Mouse (Mus musculus) MEL (cell line): ENCODE data around the gene Fam78b. TPM values are rescaled to one million over a fixed set of nuclear protein-coding genes. Genes with fewer than 3 reads are reported as not detected.

ENCODE experiments used
- DNase-seq: peaks from one replicate; pipeline ENCODE4 v3.0.0; 2011; ENCODE audit warnings: low read depth, low spot score
- H3K27ac ChIP-seq: 2 replicates; pipeline ENCODE4 v1.5.1; 2012; ENCODE audit warnings: low read depth, mild to moderate bottlenecking, control low read depth, low read length, moderate library complexity; ENCODE audit not compliant: control insufficient read depth
- H3K27me3 ChIP-seq, 2 experiments: fragments of 150-350 bp in 1 of 2; sonication (generic) in 1 of 2; 2 replicates each; pipeline ENCODE4 v1.6.1; 2012; ENCODE audit warnings: low read length in 2 of 2, mild to moderate bottlenecking in 2 of 2, improper control_type of control experiment in 1 of 2, moderate library complexity in 1 of 2; ENCODE audit not compliant: insufficient read depth in 2 of 2, control insufficient read depth in 1 of 2
- H3K36me3 ChIP-seq, 2 experiments: 2 replicates each; pipeline ENCODE4 v1.6.1; 2012 to 2014; ENCODE audit warnings: low read length in 2 of 2, improper control_type of control experiment in 1 of 2, inconsistent platforms in 1 of 2, mild to moderate bottlenecking in 1 of 2; ENCODE audit not compliant: insufficient read depth in 2 of 2, control insufficient read depth in 1 of 2
- H3K4me1 ChIP-seq, 2 experiments: fragments of 150-350 bp in 1 of 2; sonication (generic) in 1 of 2; 2 replicates each; pipeline ENCODE4 v1.6.1; 2012; ENCODE audit warnings: low read length in 2 of 2, improper control_type of control experiment in 1 of 2, mild to moderate bottlenecking in 1 of 2; ENCODE audit not compliant: insufficient read depth in 2 of 2, control insufficient read depth in 1 of 2
- H3K4me3 ChIP-seq, 2 experiments: fragments of 150-350 bp in 1 of 2; sonication (generic) in 1 of 2; 2 replicates each; pipeline ENCODE4 v1.5.1; 2012; ENCODE audit warnings: low read depth in 2 of 2, low read length in 2 of 2, mild to moderate bottlenecking in 2 of 2, moderate library complexity in 2 of 2, control low read depth in 1 of 2, improper control_type of control experiment in 1 of 2; ENCODE audit not compliant: control insufficient read depth in 1 of 2, insufficient read depth in 1 of 2
- H3K79me2 ChIP-seq: 2 replicates; pipeline ENCODE4 v1.6.1; 2012; ENCODE audit warnings: mild to moderate bottlenecking, low read length, moderate library complexity; ENCODE audit not compliant: control insufficient read depth, poor library complexity, insufficient read depth
- H3K9ac ChIP-seq: 2 replicates; pipeline ENCODE4 v1.6.1; 2012; ENCODE audit warnings: low read depth, mild to moderate bottlenecking, control low read depth, low read length, moderate library complexity; ENCODE audit not compliant: control insufficient read depth, poor library complexity, severe bottlenecking
- H3K9me3 ChIP-seq: fragments of 150-350 bp; sonication (generic); replicated peaks from 2 replicates; pipeline ENCODE4 v1.6.1; 2012; ENCODE audit warnings: mild to moderate bottlenecking, low read length, improper control_type of control experiment, moderate library complexity; ENCODE audit not compliant: insufficient read depth
- BHLHE40 ChIP-seq: IDR thresholded peaks from 2 replicates; pipeline ENCODE4 v1.6.1; 2012; ENCODE audit warnings: low read depth, mild to moderate bottlenecking, inconsistent platforms, low read length, improper control_type of control experiment, borderline replicate concordance
- CHD2 ChIP-seq: IDR thresholded peaks from 2 replicates; pipeline ENCODE4 v1.6.1; 2011; ENCODE audit warnings: low read length, improper control_type of control experiment
- CTCF ChIP-seq, 3 experiments: IDR thresholded peaks in 2 of 3; conservative IDR thresholded peaks in 1 of 3; 2 replicates each; pipeline ENCODE4 v1.5.1; 2011 to 2012; ENCODE audit warnings: low read length in 3 of 3, low read depth in 2 of 3, mild to moderate bottlenecking in 2 of 3, improper control_type of control experiment in 1 of 3, inconsistent platforms in 1 of 3, mixed read lengths in 1 of 3, moderate library complexity in 1 of 3; ENCODE audit not compliant: control insufficient read depth in 1 of 3, insufficient read depth in 1 of 3, poor library complexity in 1 of 3, severe bottlenecking in 1 of 3
- ELF1 ChIP-seq: IDR thresholded peaks from 2 replicates; pipeline ENCODE4 v1.6.1; 2014; ENCODE audit warnings: low read depth, mild to moderate bottlenecking, inconsistent platforms, low read length, improper control_type of control experiment, moderate library complexity
- GABPA ChIP-seq: IDR thresholded peaks from 2 replicates; pipeline ENCODE4 v1.6.1; 2012; ENCODE audit warnings: low read depth, mild to moderate bottlenecking, inconsistent platforms, low read length, improper control_type of control experiment, moderate library complexity
- MAFK ChIP-seq: IDR thresholded peaks from 2 replicates; pipeline ENCODE4 v1.6.1; 2011; ENCODE audit warnings: low read depth, mild to moderate bottlenecking, low read length, improper control_type of control experiment, borderline replicate concordance
- MAX ChIP-seq: IDR thresholded peaks from 2 replicates; pipeline ENCODE4 v1.6.1; 2011; ENCODE audit warnings: low read length, improper control_type of control experiment
- MAZ ChIP-seq: IDR thresholded peaks from 2 replicates; pipeline ENCODE4 v1.6.1; 2012; ENCODE audit warnings: low read depth, mild to moderate bottlenecking, inconsistent platforms, low read length, improper control_type of control experiment
- MEF2A ChIP-seq: IDR thresholded peaks from 2 replicates; pipeline ENCODE4 v1.6.1; 2014; ENCODE audit warnings: low read depth, mild to moderate bottlenecking, inconsistent platforms, low read length, improper control_type of control experiment; ENCODE audit not compliant: poor library complexity, insufficient replicate concordance, severe bottlenecking; ENCODE audit errors: extremely low read depth
- MYC ChIP-seq: IDR thresholded peaks from 2 replicates; pipeline ENCODE4 v1.6.1; 2011; ENCODE audit warnings: low read depth, mild to moderate bottlenecking, low read length, improper control_type of control experiment, moderate library complexity
- POLR2A ChIP-seq, 2 experiments: IDR thresholded peaks; 2 replicates each; pipeline ENCODE4 v1.6.1; 2011 to 2012; ENCODE audit warnings: low read length in 2 of 2, mild to moderate bottlenecking in 2 of 2, control low read depth in 1 of 2, improper control_type of control experiment in 1 of 2, low read depth in 1 of 2, moderate library complexity in 1 of 2; ENCODE audit not compliant: control insufficient read depth in 1 of 2, insufficient read depth in 1 of 2, poor library complexity in 1 of 2
- POLR2AphosphoS2 ChIP-seq: IDR thresholded peaks from 2 replicates; pipeline ENCODE4 v1.6.1; 2011; ENCODE audit warnings: low read length, improper control_type of control experiment
- RAD21 ChIP-seq: IDR thresholded peaks from 2 replicates; pipeline ENCODE4 v1.6.1; 2011; ENCODE audit warnings: mild to moderate bottlenecking, low read depth, low read length, improper control_type of control experiment
- SIN3A ChIP-seq: IDR thresholded peaks from 2 replicates; pipeline ENCODE4 v1.6.1; 2012; ENCODE audit warnings: low read length, improper control_type of control experiment, inconsistent platforms
- SMC3 ChIP-seq: IDR thresholded peaks from 2 replicates; pipeline ENCODE4 v1.6.1; 2011; ENCODE audit warnings: low read depth, low read length, improper control_type of control experiment
- USF2 ChIP-seq, 2 experiments: IDR thresholded peaks; 2 replicates each; pipeline ENCODE4 v1.6.1; 2011 to 2012; ENCODE audit warnings: improper control_type of control experiment in 2 of 2, low read length in 2 of 2, borderline replicate concordance in 1 of 2, inconsistent platforms in 1 of 2, low read depth in 1 of 2, mild to moderate bottlenecking in 1 of 2; ENCODE audit not compliant: insufficient read depth in 1 of 2
- ZKSCAN1 ChIP-seq: IDR thresholded peaks from 2 replicates; pipeline ENCODE4 v1.6.1; 2012; ENCODE audit warnings: low read depth, mild to moderate bottlenecking, inconsistent platforms, low read length, improper control_type of control experiment, moderate library complexity
- polyA plus RNA-seq, 2 experiments: library from polyadenylated mRNA; stranded (reverse) in 1 of 2; unstranded in 1 of 2; fragments of >175 nt in 1 of 2; fragments of >200 nt in 1 of 2; gene quantifications; 2 replicates each; pipeline versions ENCODE4 v1.2.1 to v1.2.4; 2012; ENCODE audit warnings: low replicate concordance in 2 of 2, low read depth in 1 of 2; ENCODE audit not compliant: insufficient read length in 2 of 2, insufficient read depth in 1 of 2, missing spikeins in 1 of 2
- total RNA-seq: library from RNA; depleted of rRNA; stranded (reverse); fragments of 300-350 nt; gene quantifications from 2 replicates; pipeline ENCODE4 v1.2.3, GENCODE M21; 2012

The Fam78b gene
- total and polyA plus RNA-seq, 3 experiments = not detected

DNA sequence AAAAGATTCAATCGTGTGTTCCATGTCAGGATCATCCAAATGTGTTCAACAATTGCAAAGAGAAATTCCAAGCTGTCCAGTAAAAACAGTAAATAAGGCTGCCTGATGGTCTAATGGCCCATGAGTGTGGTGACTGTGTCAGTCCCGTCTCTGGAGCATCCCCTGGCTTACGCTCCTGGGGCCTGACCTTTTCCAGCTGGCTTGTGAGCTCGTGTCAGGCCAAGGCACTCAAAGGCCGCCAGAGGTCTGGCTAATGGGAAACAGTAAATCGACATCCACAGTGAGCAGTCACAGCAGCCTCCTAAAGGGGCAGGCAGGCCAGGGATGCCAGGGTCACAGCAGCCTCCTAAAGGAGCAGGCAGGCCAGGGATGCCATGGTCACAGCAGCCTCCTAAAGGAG, 10.1 kb downstream of the Fam78b start:
- Histone ChIP-seq H3K79me2 (no peaks in the 10 kb centered on the region), H3K9me3 (no peaks in the 10 kb centered on the region)
- no peak for TF ChIP-seq USF2 (IDR thresholded peaks at IDR 0.05; ENCODE audit: borderline replicate concordance in 1 of 2, insufficient read depth in 1 of 2, low read depth in 1 of 2, low read length in 2 of 2)
- TF ChIP-seq SIN3A = no peak
- no peak for TF ChIP-seq CHD2
- no peak for TF ChIP-seq MAX
- no peak for TF ChIP-seq POLR2AphosphoS2
- no peak for TF ChIP-seq CTCF (IDR thresholded peaks at IDR 0.05 in 2 of 3, conservative IDR thresholded peaks at IDR 0.05 in 1 of 3; ENCODE audit: control insufficient read depth in 1 of 3, insufficient read depth in 1 of 3, low read depth in 2 of 3, low read length in 3 of 3, poor library complexity in 1 of 3, severe bottlenecking in 1 of 3)
- TF ChIP-seq MAFK = no peak
- TF ChIP-seq, all 39 proteins: peak for 0
- H3K36me3 ChIP-seq = no peaks in the 10 kb centered on the region
- H3K9ac ChIP-seq = no peak overlapping the region
- H3K4me1 ChIP-seq = no peaks in the 10 kb centered on the region
- no peak overlapping the region for H3K27ac ChIP-seq
- H3K27me3 ChIP-seq = no peaks in the 10 kb centered on the region
- DNase-seq = no peak
- H3K4me3 ChIP-seq = no peak overlapping the region

DNA sequence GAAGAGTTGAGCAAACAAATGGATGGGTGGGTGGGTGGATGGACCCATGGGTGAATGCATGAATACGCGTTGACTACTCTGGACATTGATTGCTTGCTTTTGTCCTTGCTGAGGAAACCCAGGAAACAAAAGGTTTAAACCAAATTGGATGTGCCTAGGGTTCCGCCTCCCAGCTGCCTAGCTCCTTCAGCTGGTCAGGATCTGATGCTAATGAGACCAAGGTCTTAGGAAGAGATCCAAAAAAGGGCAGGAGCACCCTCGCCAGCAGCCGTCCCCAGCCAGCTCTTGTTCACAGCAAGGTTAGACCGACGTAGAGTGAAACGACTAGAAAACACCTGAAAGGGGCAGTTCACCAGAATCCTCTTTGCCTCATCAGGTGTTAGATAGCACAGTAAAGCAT, 11.4 kb downstream of the Fam78b start:
- no peak overlapping the region for H3K4me3 ChIP-seq
- TF ChIP-seq BHLHE40 = no peak
- no peak for TF ChIP-seq MYC
- TF ChIP-seq RAD21 = no peak
- TF ChIP-seq ELF1 = no peak
- TF ChIP-seq ZKSCAN1 = no peak
- no peaks in the 10 kb centered on the region for H3K4me1 ChIP-seq
- H3K27me3 ChIP-seq = no peaks in the 10 kb centered on the region
- H3K36me3 ChIP-seq = no peaks in the 10 kb centered on the region
- no peaks in the 10 kb centered on the region for H3K9me3 ChIP-seq
- no peak for DNase-seq
- no peaks in the 10 kb centered on the region for H3K79me2 ChIP-seq
- no peak overlapping the region for H3K27ac ChIP-seq
- H3K9ac ChIP-seq = no peak overlapping the region

DNA sequence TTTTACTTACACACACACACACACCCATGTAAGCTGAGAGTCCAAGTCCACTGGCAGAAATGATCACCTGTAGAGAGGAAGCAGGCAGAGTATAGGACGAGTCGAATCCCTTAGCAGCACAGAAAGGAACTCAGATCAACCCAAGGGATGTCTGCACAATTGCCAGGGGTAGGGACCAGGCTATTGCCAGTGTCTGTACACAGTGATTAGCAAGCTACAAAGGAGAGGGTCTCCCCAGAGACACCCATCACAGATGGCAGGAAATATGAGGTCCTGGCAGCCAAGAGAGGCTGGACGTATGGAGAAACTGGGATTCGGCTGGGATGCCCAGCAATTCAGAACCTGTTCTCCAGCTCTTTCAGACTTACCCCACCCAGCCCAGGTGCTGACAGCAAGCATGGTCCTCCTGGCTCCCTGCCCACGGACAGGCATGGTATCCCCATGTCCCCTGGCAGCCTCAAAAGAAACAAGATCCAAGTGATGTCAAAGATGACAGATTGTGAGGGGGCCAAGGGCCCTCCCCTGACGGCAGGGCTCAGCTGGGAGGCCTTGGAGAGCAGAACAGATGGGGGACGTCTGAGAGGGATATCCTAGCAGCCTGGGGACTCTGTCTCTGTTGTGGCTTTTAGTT, 12.1 kb downstream of the Fam78b start:
- no peak for DNase-seq
- Histone ChIP-seq H3K36me3 (no peaks in the 10 kb centered on the region), H3K27me3 (no peaks in the 10 kb centered on the region), H3K9me3 (no peaks in the 10 kb centered on the region), H3K79me2 (no peaks in the 10 kb centered on the region), H3K4me1 (no peaks in the 10 kb centered on the region), H3K9ac (no peak overlapping the region), H3K27ac (no peak overlapping the region), H3K4me3 (no peak overlapping the region)
- TF ChIP-seq POLR2A (IDR thresholded peaks at IDR 0.05; ENCODE audit: control insufficient read depth in 1 of 2, insufficient read depth in 1 of 2, low read depth in 1 of 2, low read length in 2 of 2, poor library complexity in 1 of 2) (no peak), USF2 (IDR thresholded peaks at IDR 0.05; ENCODE audit: borderline replicate concordance in 1 of 2, insufficient read depth in 1 of 2, low read depth in 1 of 2, low read length in 2 of 2) (no peak), SMC3 (no peak), MEF2A (no peak), GABPA (no peak), MAZ (no peak)
